Mouse (Mus musculus): ENCODE data around the gene Gm49325. TPM values are rescaled to one million over a fixed set of nuclear protein-coding genes. Genes with fewer than 3 reads are reported as not detected.
A peak's percentile ranks its signal among the peaks of the same experiment; 100 is the strongest.

Gm49325 gene
- not detected in 2 replicates for total RNA-seq (2017)

DNA sequence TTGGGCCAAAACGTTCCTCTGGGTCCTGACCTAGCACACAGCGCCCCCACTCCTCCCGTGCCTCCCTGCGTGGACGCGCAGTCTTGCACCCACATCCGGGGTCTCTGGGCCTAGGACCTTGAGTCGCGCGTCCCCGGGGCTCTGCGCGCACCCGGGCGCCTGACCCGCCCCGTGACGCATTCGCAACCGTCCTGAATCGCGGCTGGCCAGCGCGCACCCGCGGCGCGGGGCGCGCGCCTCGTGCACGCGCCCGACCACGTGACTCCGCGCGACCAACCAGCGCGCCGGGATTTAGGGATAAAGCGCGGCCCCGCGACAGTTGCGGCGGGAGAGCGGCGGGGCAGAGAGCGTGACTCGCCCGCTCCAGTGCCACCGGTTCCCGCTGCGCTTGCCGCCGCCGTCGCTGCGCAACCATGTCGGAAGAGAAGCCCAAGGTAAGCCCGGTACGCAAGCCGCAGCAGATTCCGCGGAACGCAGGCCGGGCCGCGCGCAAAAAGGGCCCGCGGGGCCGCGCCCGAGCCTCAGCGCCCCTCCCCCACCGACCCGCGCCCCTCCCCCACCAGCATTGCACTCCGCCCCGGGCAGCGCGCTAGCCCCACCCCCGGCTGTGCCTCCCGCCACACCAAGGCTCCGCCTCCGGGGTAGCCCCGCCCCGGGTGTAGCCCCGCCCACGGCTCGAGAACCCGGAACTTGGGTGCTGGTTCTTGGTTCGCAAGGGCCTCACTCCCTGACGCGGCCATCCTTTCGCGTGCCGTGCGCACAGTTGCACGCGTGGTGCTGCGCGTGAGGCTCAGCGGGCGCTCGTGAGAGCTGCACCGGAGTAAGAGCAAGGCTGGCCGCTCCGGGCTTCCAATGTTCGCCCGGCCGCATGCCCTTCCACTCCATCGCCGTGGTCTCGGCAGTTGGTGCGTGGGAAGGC lies at the start of gene Gm49325, which contains the start of gene Sumo3:
TSS of gene Gm49325 (plus strand) at position 290 of the 919 bp plus-strand sequence.
TSS of gene Sumo3 (plus strand) at position 190 of the 919 bp plus-strand sequence.
- ATAC-seq (replicated peaks in 1 of 2; ENCODE audit: insufficient read depth in 1 of 2, low FRiP score in 2 of 2, low TSS enrichment in 1 of 2, low read depth in 1 of 2, poor library complexity in 2 of 2, severe bottlenecking in 2 of 2): peak; percentile 81 to 88

DNA sequence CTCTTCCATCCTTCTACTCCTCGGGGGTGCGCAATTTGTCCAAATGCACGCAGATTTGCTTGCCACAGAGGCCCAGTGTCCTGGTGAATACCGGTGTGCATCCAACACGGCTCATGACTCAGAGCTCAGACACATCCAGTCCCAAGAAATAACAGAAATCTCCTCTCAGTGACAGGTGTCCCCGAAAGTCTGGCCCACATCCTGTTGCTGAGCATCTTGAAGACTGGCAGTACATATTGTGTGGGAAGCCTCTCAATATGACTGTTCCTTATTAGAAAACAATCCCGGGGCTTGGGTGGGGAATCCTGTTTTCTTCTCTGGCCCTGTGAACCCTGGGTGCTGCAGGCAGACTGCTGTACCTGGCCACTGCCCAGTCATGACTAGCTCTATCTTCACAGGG lies 49.4 kb upstream of the Gm49325 start:
- no peak for ATAC-seq (replicated peaks in 1 of 2; ENCODE audit: insufficient read depth in 1 of 2, low FRiP score in 2 of 2, low TSS enrichment in 1 of 2, low read depth in 1 of 2, poor library complexity in 2 of 2, severe bottlenecking in 2 of 2)

DNA sequence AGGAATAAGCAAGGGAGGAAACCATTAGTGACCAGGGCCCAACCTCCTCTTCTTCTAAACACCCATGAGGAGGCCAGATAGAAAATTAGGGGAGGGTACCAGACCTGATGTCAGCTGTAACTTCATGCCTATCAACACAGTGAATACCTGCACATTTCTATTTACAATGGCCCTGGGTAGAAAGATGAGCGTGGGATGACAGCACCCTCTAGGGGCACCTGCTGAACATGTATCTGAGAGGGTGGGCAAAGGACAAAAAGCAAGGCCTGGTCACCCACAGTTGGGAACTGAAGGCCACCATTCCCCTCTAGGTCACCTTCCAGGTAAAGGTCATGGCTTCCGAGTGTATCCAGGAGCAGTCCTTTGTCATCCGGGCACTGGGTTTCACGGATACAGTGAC lies 48.4 kb upstream of the Gm49325 start:
- ATAC-seq (replicated peaks in 1 of 2; ENCODE audit: insufficient read depth in 1 of 2, low FRiP score in 2 of 2, low TSS enrichment in 1 of 2, low read depth in 1 of 2, poor library complexity in 2 of 2, severe bottlenecking in 2 of 2): peak; percentile 40 to 68; a peak in 2 of 4 replicates

DNA sequence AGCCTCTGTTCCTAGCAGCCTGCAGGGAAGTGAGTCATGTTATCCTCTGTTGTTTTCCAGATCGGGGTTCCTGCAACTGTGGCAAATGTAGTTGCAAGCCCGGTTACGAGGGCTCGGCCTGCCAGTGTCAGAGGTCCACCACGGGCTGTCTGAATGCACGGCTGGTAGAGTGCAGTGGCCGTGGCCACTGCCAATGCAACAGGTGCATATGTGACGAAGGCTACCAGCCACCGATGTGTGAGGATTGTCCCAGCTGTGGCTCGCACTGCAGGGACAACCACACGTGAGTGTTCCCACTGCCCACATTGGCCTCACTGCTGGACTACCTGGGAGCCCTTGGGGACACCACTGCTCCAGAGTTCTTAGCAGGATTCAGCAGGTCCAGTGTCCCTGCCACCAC lies 45.9 kb upstream of the Gm49325 start:
- ATAC-seq (replicated peaks in 1 of 2; ENCODE audit: insufficient read depth in 1 of 2, low FRiP score in 2 of 2, low TSS enrichment in 1 of 2, low read depth in 1 of 2, poor library complexity in 2 of 2, severe bottlenecking in 2 of 2): no peak

DNA sequence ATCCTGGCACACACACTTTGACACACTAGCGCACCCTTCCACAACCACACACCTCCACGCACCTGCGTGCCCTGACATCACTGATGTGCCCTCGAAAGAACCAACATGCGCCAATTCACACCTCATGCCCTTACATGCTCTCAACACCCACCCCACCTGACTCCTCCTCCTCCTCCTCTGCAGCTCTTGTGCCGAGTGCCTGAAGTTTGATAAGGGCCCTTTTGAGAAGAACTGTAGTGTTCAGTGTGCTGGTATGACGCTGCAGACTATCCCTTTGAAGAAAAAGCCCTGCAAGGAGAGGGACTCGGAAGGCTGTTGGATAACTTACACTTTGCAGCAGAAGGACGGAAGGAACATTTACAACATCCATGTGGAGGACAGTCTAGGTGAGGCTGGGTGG lies 45.2 kb upstream of the Gm49325 start:
- no peak for ATAC-seq (replicated peaks in 1 of 2; ENCODE audit: insufficient read depth in 1 of 2, low FRiP score in 2 of 2, low TSS enrichment in 1 of 2, low read depth in 1 of 2, poor library complexity in 2 of 2, severe bottlenecking in 2 of 2)

DNA sequence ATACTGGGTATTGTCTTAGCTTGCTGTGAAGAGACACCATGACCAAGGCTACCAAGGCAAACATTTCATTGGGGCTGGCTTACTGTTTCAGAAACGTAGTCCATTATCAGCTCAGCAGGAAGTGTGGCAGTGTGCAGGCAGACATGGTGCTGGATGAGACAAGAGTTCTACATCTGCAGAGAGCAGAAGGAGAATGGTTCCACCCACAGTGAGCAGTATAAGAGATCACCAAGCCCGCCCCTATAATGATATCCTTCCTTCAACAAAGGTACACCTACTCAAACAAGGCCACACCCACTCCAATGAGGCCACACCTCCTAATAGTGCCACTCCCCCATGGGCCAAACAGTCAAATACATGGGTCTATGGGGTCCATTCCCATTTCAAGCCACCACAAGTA lies 44.5 kb upstream of the Gm49325 start:
- no peak for ATAC-seq (replicated peaks in 1 of 2; ENCODE audit: insufficient read depth in 1 of 2, low FRiP score in 2 of 2, low TSS enrichment in 1 of 2, low read depth in 1 of 2, poor library complexity in 2 of 2, severe bottlenecking in 2 of 2)

DNA sequence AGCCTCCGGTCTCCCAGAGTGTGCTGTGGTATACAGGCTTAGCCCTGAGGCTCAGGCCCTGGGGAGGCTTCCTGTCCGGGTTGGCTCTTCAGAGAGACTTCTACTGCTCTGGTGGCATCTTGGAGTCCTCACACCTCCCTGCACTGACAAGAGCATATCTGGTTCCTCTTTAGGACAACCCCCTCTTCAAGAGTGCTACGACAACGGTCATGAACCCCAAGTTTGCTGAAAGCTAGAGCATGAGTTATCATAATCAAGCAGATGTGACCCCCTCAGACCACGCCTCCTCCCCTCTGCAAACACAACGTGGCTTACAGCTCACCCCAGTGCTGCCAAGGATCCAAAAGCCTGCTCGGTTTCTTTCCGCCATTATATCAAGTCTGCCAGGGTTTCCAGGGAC lies 41.0 kb upstream of the Gm49325 start:
- ATAC-seq (replicated peaks in 1 of 2; ENCODE audit: insufficient read depth in 1 of 2, low FRiP score in 2 of 2, low TSS enrichment in 1 of 2, low read depth in 1 of 2, poor library complexity in 2 of 2, severe bottlenecking in 2 of 2): no peak

DNA sequence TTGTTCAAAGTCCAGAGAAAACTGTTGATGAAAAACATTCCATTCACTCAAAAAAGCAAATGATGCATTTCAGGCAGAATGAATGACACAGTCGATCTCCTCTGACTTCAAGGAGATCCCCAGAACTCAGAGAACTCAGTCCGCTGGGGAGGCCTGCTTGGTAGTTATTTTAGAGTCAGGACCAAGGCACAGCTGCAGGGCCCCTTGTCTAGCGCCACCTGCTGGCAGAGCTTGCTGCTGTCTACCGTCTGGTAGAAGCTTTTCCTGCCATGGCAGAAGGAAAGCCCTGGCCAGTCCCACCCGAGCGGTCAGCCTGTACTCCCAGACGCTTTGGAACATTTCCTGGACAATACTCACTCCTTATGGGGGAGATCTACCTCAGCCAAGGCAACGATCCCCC lies 39.3 kb upstream of the Gm49325 start:
- ATAC-seq (replicated peaks in 1 of 2; ENCODE audit: insufficient read depth in 1 of 2, low FRiP score in 2 of 2, low TSS enrichment in 1 of 2, low read depth in 1 of 2, poor library complexity in 2 of 2, severe bottlenecking in 2 of 2): peak; percentile 79 to 86

DNA sequence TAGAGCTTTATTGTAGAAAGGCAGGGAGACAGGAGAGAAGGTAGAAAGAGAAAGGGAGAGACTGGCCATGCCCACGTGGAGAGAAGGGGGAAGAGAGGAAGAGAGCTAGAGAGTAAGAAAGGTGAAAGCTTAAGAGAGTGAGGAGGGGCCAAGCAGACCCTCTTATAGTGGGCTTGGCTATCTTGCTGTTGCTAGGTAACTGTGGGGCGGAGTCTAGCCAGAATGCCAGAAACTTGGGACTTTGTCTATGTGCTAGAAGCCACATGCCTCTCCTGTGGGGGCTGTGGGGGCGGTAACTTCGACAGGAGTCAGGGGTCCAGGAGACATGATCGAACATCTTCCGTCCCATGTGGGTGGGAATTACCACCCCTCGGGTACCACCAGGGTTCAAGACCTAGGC lies 36.5 kb upstream of the Gm49325 start:
- ATAC-seq (replicated peaks in 1 of 2; ENCODE audit: insufficient read depth in 1 of 2, low FRiP score in 2 of 2, low TSS enrichment in 1 of 2, low read depth in 1 of 2, poor library complexity in 2 of 2, severe bottlenecking in 2 of 2): no peak

DNA sequence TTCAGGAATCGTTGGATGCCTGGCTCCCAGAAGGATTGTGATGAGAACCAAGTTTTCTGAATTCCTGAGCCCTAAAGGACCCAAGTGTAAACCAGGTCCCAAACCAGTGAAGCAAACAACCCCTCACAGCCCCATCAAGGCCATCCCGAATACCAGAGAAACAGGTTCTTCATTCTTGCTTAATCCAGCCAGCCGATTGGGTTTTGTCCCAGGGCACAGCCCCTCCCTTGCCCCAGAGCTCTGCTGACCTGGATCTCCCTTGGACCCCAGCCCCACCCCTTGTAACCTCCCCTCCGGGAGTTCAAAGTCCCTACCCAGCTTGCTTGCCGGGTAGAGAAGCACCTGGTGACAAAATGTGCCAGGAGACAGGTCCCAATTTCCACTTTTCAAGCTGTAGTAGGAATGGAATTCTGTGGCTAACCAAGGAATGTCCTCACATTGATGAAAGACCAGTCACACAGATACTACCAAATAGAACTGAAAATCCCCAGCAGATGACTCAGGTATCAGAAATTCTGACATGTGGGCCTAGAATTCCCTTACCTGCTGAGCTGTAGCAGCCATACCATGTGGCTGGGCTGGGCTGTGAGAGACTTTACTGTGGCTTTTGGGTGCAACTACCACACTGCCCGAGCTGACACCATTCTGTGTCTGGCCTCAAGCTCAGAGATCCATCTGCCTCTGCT lies 35.9 kb upstream of the Gm49325 start:
- no peak for ATAC-seq (replicated peaks in 1 of 2; ENCODE audit: insufficient read depth in 1 of 2, low FRiP score in 2 of 2, low TSS enrichment in 1 of 2, low read depth in 1 of 2, poor library complexity in 2 of 2, severe bottlenecking in 2 of 2)

DNA sequence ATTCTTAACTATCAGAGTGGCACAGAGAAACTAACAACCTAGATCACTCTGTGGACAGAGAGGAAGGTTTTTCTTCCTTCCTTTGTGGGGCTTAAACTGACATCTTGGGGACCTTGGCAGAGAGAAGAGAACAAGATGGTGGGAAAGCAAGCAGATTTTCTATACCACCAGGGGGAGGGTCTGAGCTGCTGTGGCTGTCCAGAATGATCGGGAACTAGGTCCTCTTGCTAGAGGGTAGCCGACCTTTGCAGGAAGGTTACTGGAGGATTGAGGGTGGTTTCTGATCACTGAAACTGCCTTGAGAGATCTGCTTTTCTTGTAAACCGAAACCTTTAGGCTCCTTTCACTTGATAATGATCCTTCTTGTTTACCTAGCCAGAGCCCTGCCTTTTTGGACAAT lies 33.8 kb upstream of the Gm49325 start:
- peak; percentile 58 to 59; a peak in 1 of 4 replicates for ATAC-seq (replicated peaks in 1 of 2; ENCODE audit: insufficient read depth in 1 of 2, low FRiP score in 2 of 2, low TSS enrichment in 1 of 2, low read depth in 1 of 2, poor library complexity in 2 of 2, severe bottlenecking in 2 of 2)

DNA sequence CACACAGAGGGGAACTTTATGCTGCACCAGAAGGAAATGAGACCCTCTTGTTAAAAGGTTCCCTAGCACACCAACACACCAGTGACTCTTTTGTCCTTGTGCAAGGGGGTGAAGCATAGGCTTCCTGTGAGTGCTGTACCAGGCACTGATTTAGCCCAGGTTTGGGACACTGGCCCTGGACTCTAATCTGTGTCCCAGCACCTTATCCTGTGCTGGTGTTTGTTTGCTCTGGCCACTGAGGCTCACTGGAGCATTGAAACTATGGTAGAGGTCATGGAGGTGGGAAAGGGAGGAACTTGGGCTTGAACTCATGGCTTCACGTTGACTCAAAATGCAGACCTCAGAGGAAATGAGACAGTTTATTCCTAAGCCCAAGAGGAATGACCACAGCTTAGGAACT lies 32.8 kb upstream of the Gm49325 start:
- no peak for ATAC-seq (replicated peaks in 1 of 2; ENCODE audit: insufficient read depth in 1 of 2, low FRiP score in 2 of 2, low TSS enrichment in 1 of 2, low read depth in 1 of 2, poor library complexity in 2 of 2, severe bottlenecking in 2 of 2)

DNA sequence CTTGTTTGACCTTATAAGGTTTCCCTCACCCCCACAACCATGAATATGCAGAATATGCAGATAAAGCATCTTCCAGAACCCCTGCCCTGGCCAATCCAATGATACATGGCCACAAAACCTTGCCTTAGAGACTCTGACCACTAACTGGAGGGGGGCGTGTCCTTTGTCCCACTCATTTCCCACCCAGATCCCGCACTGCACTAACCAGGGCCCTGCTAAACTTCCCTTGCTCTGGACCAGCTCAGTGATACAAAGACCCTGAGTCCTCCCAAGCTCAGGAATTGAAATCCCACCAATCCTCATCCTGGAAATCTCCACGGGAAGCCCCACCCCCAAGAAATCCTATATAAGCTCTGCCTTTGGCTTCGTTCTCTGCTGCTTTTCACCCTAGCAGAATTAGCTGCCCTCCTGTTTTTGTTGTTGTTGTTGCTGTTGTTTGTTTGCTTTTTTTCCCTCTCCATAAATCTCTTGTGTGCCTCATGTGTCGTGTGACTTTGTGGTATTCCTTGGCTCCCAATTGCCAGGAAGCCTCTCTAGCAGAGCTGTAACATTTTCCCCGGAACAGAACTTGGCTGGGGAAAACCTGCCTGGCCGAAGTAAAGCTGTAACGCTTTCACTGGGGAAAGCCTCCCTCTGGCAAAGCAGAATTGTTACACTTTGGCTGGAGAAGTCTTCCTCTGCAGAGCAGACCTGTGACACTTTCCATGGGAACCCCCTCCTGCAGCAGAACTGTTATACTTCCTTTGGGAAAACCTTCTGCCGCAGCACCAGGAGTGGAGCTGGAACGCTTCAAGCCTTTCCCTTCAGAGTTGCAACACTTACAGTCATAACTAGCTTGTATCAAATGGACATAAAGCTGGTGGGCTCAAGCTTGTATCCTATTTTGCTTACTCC lies 25.7 kb upstream of the Gm49325 start:
- ATAC-seq (replicated peaks in 1 of 2; ENCODE audit: insufficient read depth in 1 of 2, low FRiP score in 2 of 2, low TSS enrichment in 1 of 2, low read depth in 1 of 2, poor library complexity in 2 of 2, severe bottlenecking in 2 of 2): no peak

DNA sequence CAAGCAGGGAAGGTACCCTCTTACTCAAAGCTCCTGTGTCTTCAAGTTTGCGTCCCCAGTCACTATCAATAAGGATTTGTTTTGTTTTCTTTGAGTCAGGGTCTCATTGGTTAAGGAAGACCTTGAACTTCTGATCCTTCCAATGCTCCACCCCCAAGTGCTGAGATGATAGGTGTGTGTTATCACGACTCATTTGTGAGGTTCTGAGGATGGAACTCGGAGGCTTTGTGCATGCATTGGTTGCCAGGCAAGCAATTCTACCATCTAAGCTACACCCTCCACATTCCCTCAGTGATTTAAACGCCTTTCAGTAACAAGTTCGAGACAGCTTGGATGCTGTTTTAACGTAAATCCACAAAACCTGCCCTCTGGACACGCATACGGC lies 25.0 kb upstream of the Gm49325 start:
- peak in 1 of 2 experiments; percentile 1; a peak in 1 of 4 replicates for ATAC-seq (replicated peaks in 1 of 2; ENCODE audit: insufficient read depth in 1 of 2, low FRiP score in 2 of 2, low TSS enrichment in 1 of 2, low read depth in 1 of 2, poor library complexity in 2 of 2, severe bottlenecking in 2 of 2)

DNA sequence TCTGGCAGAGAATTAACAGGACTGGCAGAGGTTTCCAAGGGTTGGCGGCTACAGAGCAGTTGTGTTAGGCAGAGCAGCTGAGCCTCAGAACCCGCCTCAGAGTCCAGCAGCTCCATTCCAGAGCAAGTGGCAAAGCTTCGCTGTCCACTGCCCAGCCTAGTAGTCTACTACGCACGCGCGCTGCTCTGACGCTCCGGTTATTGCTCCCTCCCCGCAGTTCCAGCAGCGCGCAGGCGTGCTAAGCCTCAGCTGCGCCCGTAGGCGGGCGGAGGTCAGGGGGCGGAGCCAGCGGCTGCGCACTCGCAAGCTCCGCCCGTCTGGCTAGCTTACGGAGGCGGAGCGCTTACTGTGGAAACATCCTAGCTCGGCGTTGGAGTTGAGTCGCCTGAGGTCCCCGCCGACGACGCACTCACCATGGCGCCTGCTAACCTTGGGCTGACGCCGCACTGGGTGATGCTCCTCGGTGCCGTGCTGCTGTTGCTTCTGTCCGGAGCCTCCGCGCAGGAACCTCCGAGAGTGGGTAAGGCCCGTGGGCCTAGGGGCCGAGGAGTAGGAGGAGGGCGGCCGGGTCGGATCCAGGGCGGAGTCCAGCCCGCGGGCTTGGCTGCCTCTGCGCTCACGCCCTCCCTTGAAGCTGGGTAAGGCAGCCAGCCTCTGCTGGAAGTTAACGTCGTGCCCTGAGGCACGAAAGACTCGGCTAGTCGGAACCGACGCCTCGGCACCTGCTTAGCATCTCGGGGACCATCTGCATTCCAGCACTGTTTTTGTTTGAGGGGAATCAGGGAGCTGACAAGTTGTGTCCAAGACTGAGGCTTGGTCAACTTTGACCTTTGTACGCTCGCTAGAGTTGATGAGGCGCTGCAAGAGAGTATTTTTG lies 24.4 kb upstream of the Gm49325 start, which contains the start of gene Pttg1ip:
TSS of gene Pttg1ip (plus strand) at position 313 of the 877 bp plus-strand sequence.
- ATAC-seq (replicated peaks in 1 of 2; ENCODE audit: insufficient read depth in 1 of 2, low FRiP score in 2 of 2, low TSS enrichment in 1 of 2, low read depth in 1 of 2, poor library complexity in 2 of 2, severe bottlenecking in 2 of 2): peak; percentile 90 to 92

DNA sequence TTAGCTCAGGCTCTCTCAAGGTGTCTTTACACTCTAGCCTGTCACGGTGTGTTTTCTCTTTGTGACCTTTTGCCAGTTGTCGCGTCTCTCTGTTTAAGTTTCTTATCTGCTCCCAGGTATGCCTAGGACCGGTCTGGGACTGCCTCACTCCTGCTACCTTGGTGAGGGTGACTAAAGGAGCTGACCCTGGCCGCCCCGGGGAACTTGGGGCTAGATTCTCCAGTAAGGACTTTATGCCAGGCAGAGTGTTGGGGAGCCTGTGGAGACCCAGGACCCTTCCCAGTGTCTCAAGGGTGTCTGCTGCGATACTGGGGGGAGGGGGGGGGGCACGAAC lies 23.7 kb upstream of the Gm49325 start:
- ATAC-seq (replicated peaks in 1 of 2; ENCODE audit: insufficient read depth in 1 of 2, low FRiP score in 2 of 2, low TSS enrichment in 1 of 2, low read depth in 1 of 2, poor library complexity in 2 of 2, severe bottlenecking in 2 of 2): no peak
